In genomic region chr4:124987711-124988097, GRCm38 (mm10) we compare ENCODE assay signal across 19 mouse cellular contexts. TPM values are rescaled to one million over a fixed set of nuclear protein-coding genes. Genes with fewer than 3 reads are reported as not detected.
DNase-seq lines count a peak whose midpoint lies in the region; ATAC-seq lines count a peak whose summit lies in the region.
"Had no signal": no experiment of that assay in that cellular context is flagged by ENCODE, and none has a peak within 500 bp of the region (broad histone marks: within the 10 kb centered on the region; RNA-seq: fewer than 3 reads in every experiment).

No protein-coding gene starts in this region.

- peak overlapping the region; percentile 56 for H3K4me3 ChIP-seq in kidney, embryonic 16.5 days (ENCODE audit: low read length)
- no peak overlapping the region for H3K4me3 ChIP-seq in midbrain, embryonic 13.5 days (replicated peaks)
- H3K4me3 ChIP-seq in midbrain, embryonic 16.5 days (ENCODE audit: low read depth, low read length), result no peak overlapping the region
- H3K4me3 ChIP-seq in embryonic facial prominence, embryonic 15.5 days (replicated peaks), result peak overlapping the region; percentile 56

- ATAC-seq in kidney, embryonic 16.5 days (ENCODE audit: low FRiP score, low TSS enrichment), result no peak
- no peak for ATAC-seq in midbrain, embryonic 13.5 days
- ATAC-seq in midbrain, embryonic 16.5 days, result no peak
- ATAC-seq in embryonic facial prominence, embryonic 15.5 days (ENCODE audit: insufficient number of reproducible peaks, low FRiP score, low TSS enrichment, low read depth), result no peak
- ATAC-seq: inflammation-experienced regulatory T-cells, adult 6 months; liver, postnatal 0 days had no signal

- H3K9me3 ChIP-seq in kidney, embryonic 16.5 days (ENCODE audit: low read length), result no peaks in the 10 kb centered on the region
- H3K9me3 ChIP-seq in midbrain, embryonic 13.5 days, result no peaks in the 10 kb centered on the region
- H3K9me3 ChIP-seq in midbrain, embryonic 16.5 days (replicated peaks; ENCODE audit: control insufficient read depth, low read length, poor library complexity, severe bottlenecking), result no peaks in the 10 kb centered on the region
- H3K9me3 ChIP-seq in embryonic facial prominence, embryonic 15.5 days (replicated peaks), result no peaks in the 10 kb centered on the region
- H3K9me3 ChIP-seq: heart, embryonic 15.5 days; hindbrain, embryonic 12.5 days; limb, embryonic 15.5 days had no signal

- peak overlapping the region; percentile 7; the same call in 1 of the 2 replicates for H3K9ac ChIP-seq in kidney, embryonic 16.5 days (replicated peaks; ENCODE audit: low read length)
- H3K9ac ChIP-seq in midbrain, embryonic 13.5 days (replicated peaks), result no peak overlapping the region
- no peak overlapping the region for H3K9ac ChIP-seq in midbrain, embryonic 16.5 days (ENCODE audit: low read depth, low read length)
- no peak overlapping the region for H3K9ac ChIP-seq in embryonic facial prominence, embryonic 15.5 days
- H3K9ac ChIP-seq: heart, embryonic 15.5 days; hindbrain, embryonic 12.5 days; liver, postnatal 0 days had no signal

- H3K27ac ChIP-seq in kidney, embryonic 16.5 days (ENCODE audit: low read length), result no peak overlapping the region
- no peak overlapping the region for H3K27ac ChIP-seq in midbrain, embryonic 13.5 days
- H3K27ac ChIP-seq in midbrain, embryonic 16.5 days (ENCODE audit: low read length), result no peak overlapping the region
- H3K27ac ChIP-seq in embryonic facial prominence, embryonic 15.5 days (replicated peaks), result no peak overlapping the region
- H3K27ac ChIP-seq: heart, embryonic 15.5 days; hindbrain, embryonic 12.5 days; limb, embryonic 15.5 days; macrophage had no signal

- 4% methylated on average over 10 of the region's 10 CpGs for WGBS in kidney, embryonic 16.5 days
- 5% methylated on average over 10 of the region's 10 CpGs for WGBS in midbrain, embryonic 13.5 days
- 8% methylated on average over 10 of the region's 10 CpGs for WGBS in midbrain, embryonic 16.5 days
- 13% methylated on average over 10 of the region's 10 CpGs for WGBS in embryonic facial prominence, embryonic 15.5 days

- intact Hi-C loops in heart, postnatal 36 days (cut with DNase I), result no loop called here

- H3K27me3 ChIP-seq in kidney, embryonic 16.5 days (ENCODE audit: insufficient read depth, low read length), result peaks cover 85% of the 10 kb centered on the region
- H3K27me3 ChIP-seq in midbrain, embryonic 13.5 days, result peaks cover 90% of the 10 kb centered on the region
- peaks cover 61% of the 10 kb centered on the region for H3K27me3 ChIP-seq in midbrain, embryonic 16.5 days (ENCODE audit: control insufficient read depth, insufficient read depth, low read depth, low read length)
- H3K27me3 ChIP-seq in embryonic facial prominence, embryonic 15.5 days, result peaks cover 86% of the 10 kb centered on the region

- H3K36me3 ChIP-seq in kidney, embryonic 16.5 days (ENCODE audit: insufficient read depth, low read length), result no peaks in the 10 kb centered on the region
- no peaks in the 10 kb centered on the region for H3K36me3 ChIP-seq in midbrain, embryonic 13.5 days
- no peaks in the 10 kb centered on the region for H3K36me3 ChIP-seq in midbrain, embryonic 16.5 days (ENCODE audit: control insufficient read depth, insufficient read depth, low read length)
- H3K36me3 ChIP-seq in embryonic facial prominence, embryonic 15.5 days, result no peaks in the 10 kb centered on the region
- H3K36me3 ChIP-seq: heart, embryonic 15.5 days; hindbrain, embryonic 12.5 days; limb, embryonic 15.5 days had no signal

- H3K4me2 ChIP-seq in kidney, embryonic 16.5 days (replicated peaks; ENCODE audit: low read depth, low read length), result peak overlapping the region; percentile 62
- H3K4me2 ChIP-seq in midbrain, embryonic 13.5 days (replicated peaks), result peak overlapping the region; percentile 19; the same call in 1 of the 2 replicates
- H3K4me2 ChIP-seq in midbrain, embryonic 16.5 days (ENCODE audit: low read length), result no peak overlapping the region
- H3K4me2 ChIP-seq in embryonic facial prominence, embryonic 15.5 days (replicated peaks), result peak overlapping the region; percentile 80

- peak; percentile 91 for DNase-seq in heart, adult 11 months
- no peak for DNase-seq in heart, postnatal 36 days
- DNase-seq in kidney, adult 11 months, result no peak
- DNase-seq in gastrocnemius, postnatal 4 days (ENCODE audit: low spot score in 2 of 2), result no peak
- DNase-seq: adrenal gland, postnatal 10 days; cerebellum, adult 11-12 months; gastrocnemius, postnatal 14 days; liver, postnatal 0 days; thymus, postnatal 25 days had no signal

- H3K4me1 ChIP-seq in kidney, embryonic 16.5 days (ENCODE audit: insufficient read depth, low read length), result peaks cover 60% of the 10 kb centered on the region
- H3K4me1 ChIP-seq in midbrain, embryonic 13.5 days (replicated peaks), result peaks cover 53% of the 10 kb centered on the region
- H3K4me1 ChIP-seq in midbrain, embryonic 16.5 days (ENCODE audit: control insufficient read depth, insufficient read depth, low read length), result peaks cover 15% of the 10 kb centered on the region
- H3K4me1 ChIP-seq in embryonic facial prominence, embryonic 15.5 days, result peaks cover 52% of the 10 kb centered on the region

RNA-seq across cellular contexts. Expression of gene Rspo1, which starts 1.5 kb away (rescaled TPM):
- total RNA-seq in heart, postnatal 36 days (2021), result 1 to 10 TPM; 3.1 to 6.7 TPM
- polyA plus RNA-seq in kidney, embryonic 16.5 days (2015; fragmentation: Nextera tagmentation; extraction: Ambion mirVana), result 25.1 and 31.1 TPM in 2 replicates
- polyA plus RNA-seq in midbrain, embryonic 13.5 days (2015; fragmentation: Nextera tagmentation; extraction: Ambion mirVana), result 3.5 and 7.6 TPM in 2 replicates
- 1.7 and 2.2 TPM in 2 replicates for polyA plus RNA-seq in midbrain, embryonic 16.5 days (2015; fragmentation: Nextera tagmentation; extraction: Ambion mirVana)
- polyA plus RNA-seq in embryonic facial prominence, embryonic 15.5 days (2015; fragmentation: Nextera tagmentation; extraction: Ambion mirVana), result 21.7 and 23.5 TPM in 2 replicates
- 1 to 10 TPM in 1 of 2 experiments, under 1 TPM in 1; 0.54 to 1.1 TPM for total RNA-seq in gastrocnemius, postnatal 4 days (2021)
- total RNA-seq: monocyte, adult 5-6 weeks had no signal
- polyA plus RNA-seq: inflammation-experienced regulatory T-cells, adult 6 months; macrophage had no signal

RNA-seq across cellular contexts. Expression of gene Gnl2, which starts 28.7 kb away (rescaled TPM):
- total RNA-seq in heart, postnatal 36 days (2021), result 10 to 100 TPM; 26.7 to 34.2 TPM
- 80.7 and 82.7 TPM in 2 replicates for polyA plus RNA-seq in kidney, embryonic 16.5 days (2015; fragmentation: Nextera tagmentation; extraction: Ambion mirVana)
- polyA plus RNA-seq in midbrain, embryonic 13.5 days (2015; fragmentation: Nextera tagmentation; extraction: Ambion mirVana), result 94.8 and 99.1 TPM in 2 replicates
- polyA plus RNA-seq in midbrain, embryonic 16.5 days (2015; fragmentation: Nextera tagmentation; extraction: Ambion mirVana), result 95.9 and 104 TPM in 2 replicates
- polyA plus RNA-seq in embryonic facial prominence, embryonic 15.5 days (2015; fragmentation: Nextera tagmentation; extraction: Ambion mirVana), result 85.9 and 102 TPM in 2 replicates
- 10 to 100 TPM; 45.4 to 58.1 TPM for total RNA-seq in gastrocnemius, postnatal 4 days (2021)

RNA-seq across cellular contexts. Expression of gene Cdca8, which starts 48.6 kb away (rescaled TPM):
- 1 to 10 TPM; 1.5 TPM for total RNA-seq in heart, postnatal 36 days (2021)
- polyA plus RNA-seq in kidney, embryonic 16.5 days (2015; fragmentation: Nextera tagmentation; extraction: Ambion mirVana), result 149 and 164 TPM in 2 replicates
- 76.4 and 77.6 TPM in 2 replicates for polyA plus RNA-seq in midbrain, embryonic 13.5 days (2015; fragmentation: Nextera tagmentation; extraction: Ambion mirVana)
- polyA plus RNA-seq in midbrain, embryonic 16.5 days (2015; fragmentation: Nextera tagmentation; extraction: Ambion mirVana), result 19.7 and 26.1 TPM in 2 replicates
- polyA plus RNA-seq in embryonic facial prominence, embryonic 15.5 days (2015; fragmentation: Nextera tagmentation; extraction: Ambion mirVana), result 100.0 and 102 TPM in 2 replicates
- total RNA-seq in gastrocnemius, postnatal 4 days (2021), result 10 to 100 TPM; 16.7 to 20.1 TPM

RNA-seq across cellular contexts. Expression of gene 9930104L06Rik, which starts 50.9 kb away (rescaled TPM):
- 1 to 10 TPM; 6.6 to 9.1 TPM for total RNA-seq in heart, postnatal 36 days (2021)
- 12.7 and 13.8 TPM in 2 replicates for polyA plus RNA-seq in kidney, embryonic 16.5 days (2015; fragmentation: Nextera tagmentation; extraction: Ambion mirVana)
- polyA plus RNA-seq in midbrain, embryonic 13.5 days (2015; fragmentation: Nextera tagmentation; extraction: Ambion mirVana), result 14.8 and 21.6 TPM in 2 replicates
- 16.1 and 17.0 TPM in 2 replicates for polyA plus RNA-seq in midbrain, embryonic 16.5 days (2015; fragmentation: Nextera tagmentation; extraction: Ambion mirVana)
- polyA plus RNA-seq in embryonic facial prominence, embryonic 15.5 days (2015; fragmentation: Nextera tagmentation; extraction: Ambion mirVana), result 12.4 and 16.7 TPM in 2 replicates
- total RNA-seq in gastrocnemius, postnatal 4 days (2021), result 1 to 10 TPM; 9.6 to 9.8 TPM

Comparison
In these comparisons a context has a peak if more than half of its experiments do, and no peak if none do; other contexts are left out.
1. H3K4me3 ChIP-seq: peak in kidney, embryonic 16.5 days (single experiment) and embryonic facial prominence, embryonic 15.5 days (single experiment); none in midbrain, embryonic 13.5 days (single experiment) and midbrain, embryonic 16.5 days (single experiment).